Mouse (Mus musculus) MEL (cell line): Measurements from ENCODE around the gene 9530077C05Rik. TPM values are rescaled to one million over a fixed set of nuclear protein-coding genes. Genes with fewer than 3 reads are reported as not detected.

Experiments
- DNase-seq: peaks from one replicate; pipeline ENCODE4 v3.0.0; 2011; ENCODE audit warnings: low read depth, low spot score
- H3K27ac ChIP-seq: 2 replicates; pipeline ENCODE4 v1.5.1; 2012; ENCODE audit warnings: low read depth, mild to moderate bottlenecking, control low read depth, low read length, moderate library complexity; ENCODE audit not compliant: control insufficient read depth
- H3K27me3 ChIP-seq, 2 experiments: fragments of 150-350 bp in 1 of 2; sonication (generic) in 1 of 2; 2 replicates each; pipeline ENCODE4 v1.6.1; 2012; ENCODE audit warnings: low read length in 2 of 2, mild to moderate bottlenecking in 2 of 2, improper control_type of control experiment in 1 of 2, moderate library complexity in 1 of 2; ENCODE audit not compliant: insufficient read depth in 2 of 2, control insufficient read depth in 1 of 2
- H3K36me3 ChIP-seq, 2 experiments: 2 replicates each; pipeline ENCODE4 v1.6.1; 2012 to 2014; ENCODE audit warnings: low read length in 2 of 2, improper control_type of control experiment in 1 of 2, inconsistent platforms in 1 of 2, mild to moderate bottlenecking in 1 of 2; ENCODE audit not compliant: insufficient read depth in 2 of 2, control insufficient read depth in 1 of 2
- H3K4me1 ChIP-seq, 2 experiments: fragments of 150-350 bp in 1 of 2; sonication (generic) in 1 of 2; 2 replicates each; pipeline ENCODE4 v1.6.1; 2012; ENCODE audit warnings: low read length in 2 of 2, improper control_type of control experiment in 1 of 2, mild to moderate bottlenecking in 1 of 2; ENCODE audit not compliant: insufficient read depth in 2 of 2, control insufficient read depth in 1 of 2
- H3K4me3 ChIP-seq, 2 experiments: fragments of 150-350 bp in 1 of 2; sonication (generic) in 1 of 2; 2 replicates each; pipeline ENCODE4 v1.5.1; 2012; ENCODE audit warnings: low read depth in 2 of 2, low read length in 2 of 2, mild to moderate bottlenecking in 2 of 2, moderate library complexity in 2 of 2, control low read depth in 1 of 2, improper control_type of control experiment in 1 of 2; ENCODE audit not compliant: control insufficient read depth in 1 of 2, insufficient read depth in 1 of 2
- H3K79me2 ChIP-seq: 2 replicates; pipeline ENCODE4 v1.6.1; 2012; ENCODE audit warnings: mild to moderate bottlenecking, low read length, moderate library complexity; ENCODE audit not compliant: control insufficient read depth, poor library complexity, insufficient read depth
- H3K9ac ChIP-seq: 2 replicates; pipeline ENCODE4 v1.6.1; 2012; ENCODE audit warnings: low read depth, mild to moderate bottlenecking, control low read depth, low read length, moderate library complexity; ENCODE audit not compliant: control insufficient read depth, poor library complexity, severe bottlenecking
- H3K9me3 ChIP-seq: fragments of 150-350 bp; sonication (generic); replicated peaks from 2 replicates; pipeline ENCODE4 v1.6.1; 2012; ENCODE audit warnings: mild to moderate bottlenecking, low read length, improper control_type of control experiment, moderate library complexity; ENCODE audit not compliant: insufficient read depth
- BHLHE40 ChIP-seq: IDR thresholded peaks from 2 replicates; pipeline ENCODE4 v1.6.1; 2012; ENCODE audit warnings: low read depth, mild to moderate bottlenecking, inconsistent platforms, low read length, improper control_type of control experiment, borderline replicate concordance
- CHD1 ChIP-seq: IDR thresholded peaks from 2 replicates; pipeline ENCODE4 v1.6.1; 2012; ENCODE audit warnings: low read depth, mild to moderate bottlenecking, inconsistent platforms, low read length, improper control_type of control experiment
- CTCF ChIP-seq, 3 experiments: IDR thresholded peaks in 2 of 3; conservative IDR thresholded peaks in 1 of 3; 2 replicates each; pipeline ENCODE4 v1.5.1; 2011 to 2012; ENCODE audit warnings: low read length in 3 of 3, low read depth in 2 of 3, mild to moderate bottlenecking in 2 of 3, improper control_type of control experiment in 1 of 3, inconsistent platforms in 1 of 3, mixed read lengths in 1 of 3, moderate library complexity in 1 of 3; ENCODE audit not compliant: control insufficient read depth in 1 of 3, insufficient read depth in 1 of 3, poor library complexity in 1 of 3, severe bottlenecking in 1 of 3
- ELF1 ChIP-seq: IDR thresholded peaks from 2 replicates; pipeline ENCODE4 v1.6.1; 2014; ENCODE audit warnings: low read depth, mild to moderate bottlenecking, inconsistent platforms, low read length, improper control_type of control experiment, moderate library complexity
- GABPA ChIP-seq: IDR thresholded peaks from 2 replicates; pipeline ENCODE4 v1.6.1; 2012; ENCODE audit warnings: low read depth, mild to moderate bottlenecking, inconsistent platforms, low read length, improper control_type of control experiment, moderate library complexity
- HCFC1 ChIP-seq: IDR thresholded peaks from 2 replicates; pipeline ENCODE4 v1.6.1; 2012; ENCODE audit warnings: low read depth, mild to moderate bottlenecking, inconsistent platforms, low read length, improper control_type of control experiment, moderate library complexity
- POLR2A ChIP-seq, 2 experiments: IDR thresholded peaks; 2 replicates each; pipeline ENCODE4 v1.6.1; 2011 to 2012; ENCODE audit warnings: low read length in 2 of 2, mild to moderate bottlenecking in 2 of 2, control low read depth in 1 of 2, improper control_type of control experiment in 1 of 2, low read depth in 1 of 2, moderate library complexity in 1 of 2; ENCODE audit not compliant: control insufficient read depth in 1 of 2, insufficient read depth in 1 of 2, poor library complexity in 1 of 2
- POLR2AphosphoS2 ChIP-seq: IDR thresholded peaks from 2 replicates; pipeline ENCODE4 v1.6.1; 2011; ENCODE audit warnings: low read length, improper control_type of control experiment
- POLR2AphosphoS5 ChIP-seq: IDR thresholded peaks from 2 replicates; pipeline ENCODE4 v1.6.1; 2012; ENCODE audit warnings: low read depth, borderline replicate concordance, mild to moderate bottlenecking, inconsistent platforms, low read length, moderate library complexity, mixed read lengths
- RAD21 ChIP-seq: IDR thresholded peaks from 2 replicates; pipeline ENCODE4 v1.6.1; 2011; ENCODE audit warnings: mild to moderate bottlenecking, low read depth, low read length, improper control_type of control experiment
- RCOR1 ChIP-seq: IDR thresholded peaks from 2 replicates; pipeline ENCODE4 v1.6.1; 2012; ENCODE audit warnings: low read depth, mild to moderate bottlenecking, inconsistent platforms, low read length, improper control_type of control experiment
- SMC3 ChIP-seq: IDR thresholded peaks from 2 replicates; pipeline ENCODE4 v1.6.1; 2011; ENCODE audit warnings: low read depth, low read length, improper control_type of control experiment
- TAL1 ChIP-seq: IDR thresholded peaks from 2 replicates; pipeline ENCODE4 v1.6.1; 2012; ENCODE audit warnings: mild to moderate bottlenecking, inconsistent platforms, low read length, moderate library complexity, mixed read lengths
- TBP ChIP-seq: IDR thresholded peaks from 2 replicates; pipeline ENCODE4 v1.8.0; 2011; ENCODE audit warnings: low read depth, low read length, improper control_type of control experiment
- TCF12 ChIP-seq: IDR thresholded peaks from 2 replicates; pipeline ENCODE4 v1.6.1; 2014; ENCODE audit warnings: low read depth, mild to moderate bottlenecking, inconsistent platforms, low read length, improper control_type of control experiment, moderate library complexity
- USF1 ChIP-seq: IDR thresholded peaks from 2 replicates; pipeline ENCODE4 v1.6.1; 2014; ENCODE audit warnings: low read depth, mild to moderate bottlenecking, inconsistent platforms, low read length, improper control_type of control experiment, moderate library complexity
- ZC3H11A ChIP-seq: IDR thresholded peaks from 2 replicates; pipeline ENCODE4 v1.6.1; 2012; ENCODE audit warnings: low read depth, mild to moderate bottlenecking, inconsistent platforms, low read length, improper control_type of control experiment
- ZMIZ1 ChIP-seq: IDR thresholded peaks from 2 replicates; pipeline ENCODE4 v1.6.1; 2012; ENCODE audit warnings: low read depth, mild to moderate bottlenecking, inconsistent platforms, low read length, improper control_type of control experiment, moderate library complexity
- polyA plus RNA-seq, 2 experiments: library from polyadenylated mRNA; stranded (reverse) in 1 of 2; unstranded in 1 of 2; fragments of >175 nt in 1 of 2; fragments of >200 nt in 1 of 2; gene quantifications; 2 replicates each; pipeline versions ENCODE4 v1.2.1 to v1.2.4; 2012; ENCODE audit warnings: low replicate concordance in 2 of 2, low read depth in 1 of 2; ENCODE audit not compliant: insufficient read length in 2 of 2, insufficient read depth in 1 of 2, missing spikeins in 1 of 2
- total RNA-seq: library from RNA; depleted of rRNA; stranded (reverse); fragments of 300-350 nt; gene quantifications from 2 replicates; pipeline ENCODE4 v1.2.3, GENCODE M21; 2012

The 9530077C05Rik gene
- total and polyA plus RNA-seq, 3 experiments: 4.1 to 6.9 TPM; not detected in 1

- H3K9me3 ChIP-seq: no peaks in the 10 kb centered on the region
- 0 out of 4 replicates have a peak, but pooled peaks cover 0 to 3% of the 10 kb centered on the region in 2 experiments for H3K4me1 ChIP-seq
- DNase-seq: peak; percentile 50
- H3K4me3 ChIP-seq: no peak overlapping the region
- H3K27ac ChIP-seq: no peak overlapping the region
- H3K9ac ChIP-seq: no peak overlapping the region
- H3K27me3 ChIP-seq: no peaks in the 10 kb centered on the region
- H3K36me3 ChIP-seq: no peaks in the 10 kb centered on the region
- TF ChIP-seq CTCF (IDR thresholded peaks at IDR 0.05 in 2 of 3, conservative IDR thresholded peaks at IDR 0.05 in 1 of 3; ENCODE audit: control insufficient read depth in 1 of 3, insufficient read depth in 1 of 3, low read depth in 2 of 3, low read length in 3 of 3, poor library complexity in 1 of 3, severe bottlenecking in 1 of 3): peak in 2 of 3 experiments; percentile 22 to 68; a peak in 2 of 6 replicates
- TF ChIP-seq SMC3: peak; percentile 40
- peak; percentile 65 for TF ChIP-seq RAD21
- TF ChIP-seq HCFC1: no peak
- no peaks in the 10 kb centered on the region for H3K79me2 ChIP-seq
These were observed 27.5 kb downstream of the 9530077C05Rik start for GRCm38 (mm10) chr9:22438826-22439225.

DNA sequence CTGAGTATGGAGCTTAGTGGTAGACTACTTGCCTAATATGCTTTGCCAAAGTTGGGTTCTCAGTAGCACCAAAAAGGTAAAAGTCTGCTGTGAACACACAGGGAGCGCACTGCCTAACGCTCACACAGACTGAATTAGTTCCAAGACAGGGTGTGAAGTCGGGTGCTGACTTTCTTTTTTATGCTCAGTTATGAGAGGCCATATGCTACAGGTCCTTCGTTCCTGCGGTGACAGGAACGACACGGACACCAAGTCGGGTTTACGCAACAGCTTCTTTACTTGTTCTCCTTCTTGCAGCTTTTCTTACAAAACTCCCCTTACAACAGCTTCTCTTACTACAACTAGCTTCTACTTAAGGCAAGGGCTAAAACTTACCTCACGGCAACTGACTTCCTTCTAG, 31.8 kb downstream of the 9530077C05Rik start:
- H3K27ac ChIP-seq: no peak overlapping the region
- H3K27me3 ChIP-seq: no peaks in the 10 kb centered on the region

DNA sequence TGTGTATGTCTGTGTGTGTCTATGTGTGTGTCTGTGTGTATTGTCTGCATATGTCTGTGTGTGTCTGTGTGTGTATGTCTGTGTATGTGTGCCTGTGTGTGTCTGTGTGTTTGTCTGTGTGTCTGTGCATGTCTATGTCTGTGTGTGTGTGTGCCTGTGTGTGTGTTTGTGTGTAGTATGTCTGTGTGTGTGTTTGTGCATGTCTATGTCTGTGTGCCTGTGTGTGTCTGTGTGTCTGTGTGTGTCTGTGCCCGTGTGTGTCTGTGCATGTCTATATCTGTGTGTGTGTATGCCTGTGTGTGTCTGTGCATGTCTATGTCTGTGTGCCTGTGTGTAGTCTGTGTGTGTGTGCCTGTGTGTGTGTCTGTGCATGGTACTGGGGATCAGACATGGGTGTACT, 33.8 kb downstream of the 9530077C05Rik start:
- no peak for DNase-seq
- H3K79me2 ChIP-seq: no peaks in the 10 kb centered on the region
- H3K9ac ChIP-seq: no peak overlapping the region
- no peak overlapping the region for H3K4me3 ChIP-seq
- H3K9me3 ChIP-seq: no peaks in the 10 kb centered on the region
- H3K27ac ChIP-seq: no peak overlapping the region
- 0 out of 2 replicates have a peak, but pooled peaks have one; percentile 5 for TF ChIP-seq TAL1
- no peak; the same call in 1 of the 2 replicates for TF ChIP-seq POLR2AphosphoS2
- TF ChIP-seq POLR2AphosphoS5: peak; percentile 92; the same call in 1 of the 2 replicates
- peaks cover 0 to 17% of the 10 kb centered on the region in 2 experiments; a peak in 2 of 4 replicates for H3K36me3 ChIP-seq
- H3K27me3 ChIP-seq: no peaks in the 10 kb centered on the region
- H3K4me1 ChIP-seq: 0 out of 4 replicates have a peak, but pooled peaks cover 0 to 3% of the 10 kb centered on the region in 2 experiments

More for the DNA sequence above, 31.8 kb downstream of the 9530077C05Rik start:
- no peaks in the 10 kb centered on the region for H3K79me2 ChIP-seq
- H3K4me3 ChIP-seq: no peak overlapping the region
- TF ChIP-seq ZC3H11A (no peak), USF1 (no peak), POLR2AphosphoS2 (no peak), ZMIZ1 (no peak), POLR2A (IDR thresholded peaks at IDR 0.05; ENCODE audit: control insufficient read depth in 1 of 2, insufficient read depth in 1 of 2, low read depth in 1 of 2, low read length in 2 of 2, poor library complexity in 1 of 2) (no peak), HCFC1 (no peak), RCOR1 (no peak), BHLHE40 (no peak), TBP (no peak), TAL1 (no peak), TCF12 (no peak), ELF1 (no peak), POLR2AphosphoS5 (no peak), GABPA (no peak), CHD1 (no peak)
- peaks cover 0 to 6% of the 10 kb centered on the region in 2 experiments; a peak in 2 of 4 replicates for H3K36me3 ChIP-seq
- H3K9ac ChIP-seq: no peak overlapping the region
- H3K9me3 ChIP-seq: no peaks in the 10 kb centered on the region
- 0 out of 4 replicates have a peak, but pooled peaks cover 0 to 3% of the 10 kb centered on the region in 2 experiments for H3K4me1 ChIP-seq
- DNase-seq: no peak
